Mouse (Mus musculus): ENCODE measurements around the gene Lrig1. TPM values are rescaled to one million over a fixed set of nuclear protein-coding genes. Genes with fewer than 3 reads are reported as not detected.
A peak's percentile ranks its signal among the peaks of the same experiment; 100 is the strongest.

The Lrig1 gene
- polyA plus RNA-seq, 1 experiment, result 12.1 TPM

DNA sequence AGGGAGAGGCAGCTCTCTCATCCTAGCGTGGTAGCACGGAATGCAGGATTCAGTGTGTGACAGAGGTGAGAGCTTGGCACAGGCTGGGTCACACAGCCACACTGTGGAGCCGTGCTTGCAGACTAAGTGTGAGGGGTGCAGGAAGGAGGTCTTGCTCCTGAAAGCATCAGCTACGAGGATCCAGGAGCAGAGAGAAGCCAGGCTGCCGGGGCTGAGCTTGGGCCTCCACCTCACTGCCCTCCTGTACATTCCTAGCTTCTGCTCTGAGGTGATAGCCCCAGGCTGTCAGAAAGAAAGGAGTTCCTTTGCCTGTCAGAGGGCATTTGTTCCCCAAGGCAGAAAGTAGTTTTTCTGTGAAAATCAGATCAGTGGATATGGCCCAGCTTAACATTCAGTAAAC is 104.8 kb downstream of the Lrig1 start:
- Histone ChIP-seq H3K27me3 (replicated peaks; ENCODE audit: control insufficient read depth, insufficient read depth, low read length) (no peaks in the 10 kb centered on the region), H3K4me1 (ENCODE audit: control insufficient read depth, insufficient read depth, low read length) (peaks cover 4% of the 10 kb centered on the region; the same call in 1 of the 2 replicates), H3K27ac (ENCODE audit: insufficient read depth, low read depth, low read length) (no peak overlapping the region), H3K36me3 (ENCODE audit: control insufficient read depth, insufficient read depth, low read length) (no peaks in the 10 kb centered on the region), H3K4me3 (ENCODE audit: insufficient read depth, low read depth, low read length) (no peak overlapping the region)
- WGBS, result 90% methylated on average over 5 of the region's 5 CpGs
- no peak for TF ChIP-seq CTCF (conservative IDR thresholded peaks at IDR 0.05; ENCODE audit: insufficient read depth, insufficient read length, low read depth, low read length)
- TF ChIP-seq POLR2A (IDR thresholded peaks at IDR 0.05; ENCODE audit: low read depth, low read length), result no peak
- no peak for DNase-seq

DNA sequence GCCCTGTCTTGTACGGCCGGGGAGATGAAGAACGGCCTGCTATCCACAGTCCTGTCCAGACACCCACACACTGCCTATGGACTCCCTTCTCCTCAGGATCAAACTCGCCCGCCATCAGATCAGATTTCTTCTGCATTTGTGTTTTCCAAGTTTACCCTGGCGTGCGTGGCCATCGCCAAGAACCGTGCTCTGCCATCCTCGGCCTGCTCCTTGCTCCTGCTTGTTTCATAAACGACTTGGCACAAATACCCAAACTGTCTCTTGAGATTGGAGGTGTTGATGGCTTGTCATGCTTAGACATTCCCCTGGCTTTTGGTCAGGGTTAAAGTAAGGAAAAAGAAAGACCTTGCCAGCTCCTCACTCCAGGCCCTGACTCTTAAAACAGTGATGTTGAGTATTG is 105.2 kb downstream of the Lrig1 start:
- H3K36me3 ChIP-seq (ENCODE audit: control insufficient read depth, insufficient read depth, low read length), result no peaks in the 10 kb centered on the region
- TF ChIP-seq CTCF (conservative IDR thresholded peaks at IDR 0.05; ENCODE audit: insufficient read depth, insufficient read length, low read depth, low read length) (no peak), POLR2A (IDR thresholded peaks at IDR 0.05; ENCODE audit: low read depth, low read length) (no peak)
- whole genome bisulfite sequencing, result 86% methylated on average over 11 of the region's 11 CpGs
- no peak for DNase-seq
- no peak overlapping the region for H3K27ac ChIP-seq (ENCODE audit: insufficient read depth, low read depth, low read length)
- H3K27me3 ChIP-seq (replicated peaks; ENCODE audit: control insufficient read depth, insufficient read depth, low read length), result no peaks in the 10 kb centered on the region
- H3K4me1 ChIP-seq (ENCODE audit: control insufficient read depth, insufficient read depth, low read length), result peaks cover 4% of the 10 kb centered on the region; the same call in 1 of the 2 replicates
- H3K4me3 ChIP-seq (ENCODE audit: insufficient read depth, low read depth, low read length), result no peak overlapping the region

DNA sequence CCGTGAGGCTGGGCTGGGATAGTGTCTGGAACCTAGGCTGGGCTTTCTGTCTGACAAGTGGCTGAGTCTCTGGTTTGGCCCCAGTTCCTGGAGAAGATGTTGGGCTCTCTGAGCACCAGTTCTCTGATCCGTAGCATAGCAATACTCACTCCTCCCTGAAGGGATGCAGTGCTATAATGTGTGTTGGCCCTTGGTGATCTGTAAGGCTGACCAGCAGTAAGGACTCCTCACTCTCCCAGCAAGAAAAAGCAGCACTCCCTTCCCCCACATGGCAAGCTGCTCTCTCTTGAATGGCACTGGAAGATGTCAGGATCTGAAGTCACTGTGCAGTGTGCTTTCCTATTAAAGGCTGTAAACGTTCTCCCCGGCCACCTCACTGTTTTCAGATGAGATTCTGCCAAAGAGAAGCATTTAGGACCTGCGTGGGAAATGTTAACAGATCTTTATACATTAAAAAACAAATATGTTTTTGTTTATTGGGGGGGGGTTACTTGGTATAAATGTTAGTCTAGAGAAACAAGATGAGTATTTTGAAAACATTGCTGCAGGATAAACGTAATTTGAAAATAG is 105.8 kb downstream of the Lrig1 start:
- H3K4me1 ChIP-seq (ENCODE audit: control insufficient read depth, insufficient read depth, low read length), result peaks cover 4% of the 10 kb centered on the region; the same call in 1 of the 2 replicates
- no peaks in the 10 kb centered on the region for H3K36me3 ChIP-seq (ENCODE audit: control insufficient read depth, insufficient read depth, low read length)
- no peak overlapping the region for H3K4me3 ChIP-seq (ENCODE audit: insufficient read depth, low read depth, low read length)
- H3K27me3 ChIP-seq (replicated peaks; ENCODE audit: control insufficient read depth, insufficient read depth, low read length), result no peaks in the 10 kb centered on the region
- DNase-seq, result no peak
- no peak for TF ChIP-seq CTCF (conservative IDR thresholded peaks at IDR 0.05; ENCODE audit: insufficient read depth, insufficient read length, low read depth, low read length)
- TF ChIP-seq POLR2A (IDR thresholded peaks at IDR 0.05; ENCODE audit: low read depth, low read length), result no peak
- 83% methylated on average over 6 of the region's 6 CpGs for WGBS
- H3K27ac ChIP-seq (ENCODE audit: insufficient read depth, low read depth, low read length), result no peak overlapping the region

DNA sequence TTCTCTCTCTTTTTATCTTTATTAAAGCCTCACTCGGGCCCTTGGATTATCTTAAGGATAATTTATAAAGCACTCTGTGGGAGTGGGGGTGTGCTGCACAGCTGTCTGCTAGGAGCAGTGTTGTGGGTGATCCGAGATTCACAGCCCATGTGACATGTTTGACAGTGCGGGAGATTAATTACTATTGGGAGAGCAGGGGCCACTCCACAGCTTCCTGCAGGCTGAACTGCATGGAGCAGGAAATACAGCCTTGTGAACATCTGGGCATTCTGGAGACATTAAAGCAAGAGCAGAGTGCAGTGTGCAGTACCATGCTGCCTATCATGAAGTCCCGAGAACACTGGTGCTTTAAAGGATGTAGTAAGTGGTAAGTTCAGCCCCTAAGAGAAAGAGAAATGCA is 107.2 kb downstream of the Lrig1 start:
- Histone ChIP-seq H3K27me3 (replicated peaks; ENCODE audit: control insufficient read depth, insufficient read depth, low read length) (no peaks in the 10 kb centered on the region), H3K4me1 (ENCODE audit: control insufficient read depth, insufficient read depth, low read length) (peaks cover 4% of the 10 kb centered on the region; the same call in 1 of the 2 replicates), H3K4me3 (ENCODE audit: insufficient read depth, low read depth, low read length) (no peak overlapping the region), H3K36me3 (ENCODE audit: control insufficient read depth, insufficient read depth, low read length) (no peaks in the 10 kb centered on the region), H3K27ac (ENCODE audit: insufficient read depth, low read depth, low read length) (no peak overlapping the region)
- WGBS, result 24% methylated on average over 4 of the region's 4 CpGs
- no peak for TF ChIP-seq CTCF (conservative IDR thresholded peaks at IDR 0.05; ENCODE audit: insufficient read depth, insufficient read length, low read depth, low read length)
- DNase-seq, result no peak

DNA sequence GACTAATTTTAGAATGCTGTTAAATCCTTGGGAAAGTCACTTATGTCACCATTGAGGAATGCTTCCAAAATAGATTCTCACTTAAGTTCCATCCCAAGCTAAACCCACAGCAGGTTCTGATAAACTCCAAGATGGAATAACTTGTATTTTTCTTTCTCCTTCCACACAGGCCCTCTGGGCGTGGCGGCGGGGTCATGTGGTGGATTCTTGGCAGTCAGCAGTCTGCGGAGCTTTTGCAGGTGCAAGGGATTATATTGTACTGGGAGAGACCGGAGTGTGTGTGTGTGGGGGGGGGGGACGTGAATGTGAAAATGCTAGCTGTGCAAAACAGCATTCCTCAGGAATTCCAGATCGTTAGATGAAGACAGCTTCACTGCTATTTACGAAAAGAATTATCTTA is 107.7 kb downstream of the Lrig1 start:
- 17% methylated on average over 8 of the region's 8 CpGs for WGBS
- TF ChIP-seq CTCF (conservative IDR thresholded peaks at IDR 0.05; ENCODE audit: insufficient read depth, insufficient read length, low read depth, low read length) (no peak), POLR2A (IDR thresholded peaks at IDR 0.05; ENCODE audit: low read depth, low read length) (no peak)
- DNase-seq, result peak; percentile 45
- Histone ChIP-seq H3K27me3 (replicated peaks; ENCODE audit: control insufficient read depth, insufficient read depth, low read length) (no peaks in the 10 kb centered on the region), H3K27ac (ENCODE audit: insufficient read depth, low read depth, low read length) (no peak overlapping the region), H3K36me3 (ENCODE audit: control insufficient read depth, insufficient read depth, low read length) (no peaks in the 10 kb centered on the region), H3K4me3 (ENCODE audit: insufficient read depth, low read depth, low read length) (no peak overlapping the region), H3K4me1 (ENCODE audit: control insufficient read depth, insufficient read depth, low read length) (peaks cover 4% of the 10 kb centered on the region; the same call in 1 of the 2 replicates)

DNA sequence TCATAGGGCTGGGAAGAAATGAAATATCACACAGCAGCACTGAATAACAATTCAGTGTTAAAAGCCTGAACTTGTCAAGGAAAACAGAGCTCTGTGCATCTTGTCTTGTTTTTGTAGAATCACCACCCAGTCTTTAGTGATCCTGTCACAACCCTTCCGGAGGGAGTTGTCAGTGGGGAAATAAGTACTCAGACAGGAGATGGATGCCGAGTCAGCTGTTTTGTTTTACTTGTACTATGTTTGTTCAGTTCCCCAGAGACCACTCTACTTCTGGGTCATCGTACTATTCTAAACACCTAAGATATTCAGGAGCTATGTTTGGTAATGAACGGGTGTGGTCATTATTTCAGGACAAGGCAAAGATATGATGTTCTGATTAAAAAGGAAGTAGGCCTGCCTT is 111.6 kb downstream of the Lrig1 start:
- no peak for TF ChIP-seq CTCF (conservative IDR thresholded peaks at IDR 0.05; ENCODE audit: insufficient read depth, insufficient read length, low read depth, low read length)
- no peak for TF ChIP-seq POLR2A (IDR thresholded peaks at IDR 0.05; ENCODE audit: low read depth, low read length)
- no peak overlapping the region for H3K4me3 ChIP-seq (ENCODE audit: insufficient read depth, low read depth, low read length)
- H3K27me3 ChIP-seq (replicated peaks; ENCODE audit: control insufficient read depth, insufficient read depth, low read length), result no peaks in the 10 kb centered on the region
- DNase-seq, result no peak
- no peaks in the 10 kb centered on the region for H3K36me3 ChIP-seq (ENCODE audit: control insufficient read depth, insufficient read depth, low read length)
- H3K4me1 ChIP-seq (ENCODE audit: control insufficient read depth, insufficient read depth, low read length), result peaks cover 4% of the 10 kb centered on the region; the same call in 1 of the 2 replicates
- 83% methylated on average over 4 of the region's 4 CpGs for WGBS
- H3K27ac ChIP-seq (ENCODE audit: insufficient read depth, low read depth, low read length), result no peak overlapping the region

DNA sequence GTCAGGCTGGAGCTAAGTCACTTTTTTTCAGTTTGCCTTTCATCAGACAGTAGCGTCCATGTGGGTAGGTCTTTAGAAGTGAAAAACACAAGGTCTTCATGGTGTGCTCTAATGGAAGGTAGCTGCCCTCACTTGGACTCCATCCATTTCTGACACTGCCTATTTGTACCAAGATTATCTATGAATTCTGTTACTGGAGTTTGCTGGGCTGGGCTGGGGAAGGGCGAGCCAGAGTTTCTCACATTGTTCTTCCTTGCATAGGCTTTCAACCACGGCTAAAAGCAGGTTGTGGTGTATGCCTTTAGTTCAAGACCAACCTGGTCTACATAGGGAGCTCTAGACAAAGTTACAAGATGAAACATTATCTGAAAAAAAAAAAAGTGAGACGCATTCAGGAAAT is 115.0 kb downstream of the Lrig1 start:
- DNase-seq, result no peak

More for the DNA sequence above, 115.0 kb downstream of the Lrig1 start:
- H3K4me3 ChIP-seq (ENCODE audit: insufficient read depth, low read depth, low read length), result no peak overlapping the region
- H3K4me1 ChIP-seq (ENCODE audit: control insufficient read depth, insufficient read depth, low read length), result no peaks in the 10 kb centered on the region
- no peak overlapping the region for H3K27ac ChIP-seq (ENCODE audit: insufficient read depth, low read depth, low read length)
- TF ChIP-seq CTCF (conservative IDR thresholded peaks at IDR 0.05; ENCODE audit: insufficient read depth, insufficient read length, low read depth, low read length), result no peak
- no peak for TF ChIP-seq POLR2A (IDR thresholded peaks at IDR 0.05; ENCODE audit: low read depth, low read length)
- H3K27me3 ChIP-seq (replicated peaks; ENCODE audit: control insufficient read depth, insufficient read depth, low read length), result no peaks in the 10 kb centered on the region
- 90% methylated on average over 4 of the region's 4 CpGs for WGBS
- no peaks in the 10 kb centered on the region for H3K36me3 ChIP-seq (ENCODE audit: control insufficient read depth, insufficient read depth, low read length)

Data from kidney, adult 2 months (tissue).